Mouse (Mus musculus) right cerebral cortex, postnatal 14 days (tissue): ENCODE results near the gene Syt3.
A peak's percentile ranks its signal among the peaks of the same experiment; 100 is the strongest.

Experiments
- DNase-seq: peaks from one replicate; pipeline ENCODE4 v3.0.0; 2022

Gene Syt3

DNA sequence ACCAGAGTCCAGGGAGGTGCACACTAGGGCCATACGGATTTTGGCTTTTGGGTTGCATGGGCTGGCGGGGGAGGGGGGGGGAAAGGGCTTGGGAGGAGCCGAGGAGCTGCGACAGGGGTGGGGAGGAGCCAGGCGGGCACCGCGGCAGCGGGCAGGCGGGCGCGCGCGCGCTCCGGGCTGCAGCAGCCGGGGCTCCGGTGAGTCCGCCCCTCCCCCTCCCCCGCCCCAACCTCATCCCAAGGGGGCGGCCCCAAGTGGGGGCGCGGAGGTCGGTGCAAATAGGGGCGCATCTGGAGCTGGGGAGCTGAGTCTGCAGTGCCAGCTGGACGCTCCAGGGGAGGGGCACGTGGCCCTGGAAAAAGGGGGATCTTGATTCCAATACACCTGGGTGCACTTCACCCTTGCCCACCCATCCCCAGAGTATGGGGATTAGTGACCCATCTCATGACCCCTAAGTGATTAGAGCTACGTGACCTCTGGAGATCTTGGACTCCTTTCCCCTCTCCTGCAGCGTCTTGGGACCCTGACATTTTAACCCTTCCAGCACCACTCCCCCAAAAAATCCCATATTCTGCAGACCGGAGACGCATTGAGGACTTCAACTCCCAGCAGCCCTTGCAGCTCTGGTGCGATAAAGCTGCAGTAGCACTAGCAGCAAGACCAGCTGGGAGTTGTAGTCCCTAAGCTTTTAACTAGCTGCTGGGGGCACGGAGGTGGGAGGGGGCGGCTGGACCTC lies at the start of gene Syt3:
Gene Syt3 (plus strand): TSS at position 123 of the 736 bp plus-strand sequence.
- DNase-seq: peak; percentile 68

DNA sequence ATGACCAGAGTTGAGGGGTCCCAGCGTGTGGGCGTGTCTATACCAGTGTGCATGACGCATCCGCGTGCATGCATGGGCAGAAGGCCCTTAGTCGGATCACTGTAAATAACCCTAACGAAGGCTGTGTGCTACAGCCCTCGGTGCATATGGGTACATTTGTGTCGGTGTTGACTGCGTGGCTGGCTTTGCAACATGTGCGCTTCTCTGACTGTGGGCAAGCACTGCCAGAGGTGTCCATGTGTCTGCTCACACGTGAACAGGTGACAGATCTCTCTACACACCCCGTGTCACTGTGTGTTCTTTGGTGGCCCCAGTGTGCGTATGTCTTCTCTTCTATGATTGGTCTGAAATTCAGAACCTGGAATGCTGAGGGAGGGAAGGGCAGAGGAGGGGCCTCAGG lies 49.8 kb upstream of the Syt3 start:
- no peak for DNase-seq

DNA sequence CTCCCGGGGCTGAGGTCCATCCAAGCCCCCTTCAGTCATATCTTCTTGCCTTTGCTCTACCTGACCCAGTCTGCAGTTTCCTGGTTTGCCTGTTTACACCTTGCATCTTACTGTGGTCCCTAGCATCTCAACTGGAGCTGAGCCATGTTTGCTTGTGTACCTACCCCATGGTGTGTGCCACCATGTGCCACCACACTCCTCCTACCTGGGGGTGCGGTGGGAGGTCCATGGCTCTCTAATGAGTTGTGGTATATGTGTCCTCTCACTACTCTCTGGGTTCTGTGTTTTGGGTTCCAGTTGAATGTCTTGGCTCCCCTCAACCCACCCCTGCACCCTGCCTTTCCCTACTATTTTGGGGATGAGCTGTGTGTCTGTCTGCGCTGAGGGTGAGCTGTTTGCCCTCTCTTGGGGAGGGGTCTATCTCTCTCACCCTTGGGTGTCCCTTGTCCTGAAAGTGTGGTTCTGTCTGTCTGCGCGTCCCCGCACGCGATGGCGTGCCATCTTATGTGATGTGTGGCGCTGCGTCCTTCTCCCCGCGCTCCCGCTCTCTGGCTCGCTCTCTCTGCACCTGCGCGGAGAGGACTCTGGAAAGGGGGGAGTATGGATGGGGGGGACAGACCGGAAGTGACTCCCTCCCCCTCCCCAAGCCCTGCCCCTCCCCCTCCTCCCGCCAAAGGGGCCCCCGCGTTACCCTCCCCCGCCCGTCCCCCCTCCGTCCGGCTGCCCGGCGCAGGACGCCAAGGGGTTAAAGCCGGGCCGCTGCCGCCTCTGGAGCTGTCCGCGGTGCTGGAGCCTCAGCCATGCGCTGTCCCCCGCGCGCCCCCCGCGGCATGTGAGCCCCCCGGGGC lies 48.6 kb upstream of the Syt3 start:
- DNase-seq: peak; percentile 68

- DNase-seq: peak; percentile 55
These were observed 47.6 kb upstream of the Syt3 start for GRCm38 (mm10) chr7:44336046-44337021.

- no peak for DNase-seq
These were observed 46.6 kb upstream of the Syt3 start for GRCm38 (mm10) chr7:44337121-44337849.

GRCm38 (mm10) chr7:44340226-44340625 lies 43.7 kb upstream of the Syt3 start:
- DNase-seq: no peak

- DNase-seq: no peak
These were observed 42.8 kb upstream of the Syt3 start for GRCm38 (mm10) chr7:44341119-44341518.

GRCm38 (mm10) chr7:44341714-44342113 lies 42.2 kb upstream of the Syt3 start:
- no peak for DNase-seq

DNA sequence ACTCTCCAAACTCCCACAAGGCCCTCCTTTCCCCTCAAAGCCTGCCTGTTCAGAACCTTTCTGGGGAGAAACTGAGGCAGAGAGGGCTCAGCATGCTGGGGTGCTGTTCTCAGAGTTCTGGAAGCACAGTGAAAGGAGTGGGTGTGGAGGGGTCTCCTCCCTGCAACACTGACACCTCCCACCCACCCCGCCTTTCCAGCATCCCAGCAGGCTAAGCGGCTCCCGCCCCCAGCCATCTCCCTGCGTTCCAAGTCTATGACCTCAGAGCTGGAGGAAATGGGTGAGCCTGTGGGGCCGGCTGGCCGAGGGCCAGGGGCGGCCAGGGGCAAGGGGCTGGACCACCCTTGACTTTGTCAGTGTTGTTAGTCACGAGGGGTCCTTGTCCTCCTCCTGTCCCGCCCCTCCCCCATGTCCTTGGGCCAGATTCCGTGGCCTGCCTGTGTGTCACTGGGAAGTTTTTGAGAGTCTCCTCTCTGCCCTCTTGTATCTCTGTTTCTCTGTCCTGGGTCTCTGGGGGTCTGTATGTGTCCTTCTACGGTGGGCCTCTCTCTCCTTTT lies 40.4 kb upstream of the Syt3 start:
- DNase-seq: no peak

DNA sequence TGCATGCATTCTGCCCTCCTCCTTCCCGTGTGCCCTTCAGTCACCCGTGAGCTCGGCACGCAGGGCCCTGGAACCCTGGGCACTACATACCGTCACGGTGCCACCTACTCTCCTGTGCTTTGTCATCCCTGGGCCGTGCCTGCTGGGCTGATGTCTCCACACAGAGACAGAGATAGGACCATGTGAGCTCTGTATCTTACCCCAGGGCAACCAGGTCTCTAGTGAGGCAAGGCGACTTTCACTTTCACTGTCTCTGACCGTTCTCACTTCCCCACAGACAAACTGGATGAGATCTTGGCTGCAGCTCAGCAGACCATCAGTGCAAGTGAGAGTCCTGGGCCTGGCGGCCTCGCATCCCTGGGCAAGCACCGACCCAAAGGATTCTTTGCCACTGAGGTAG lies 39.3 kb upstream of the Syt3 start:
- DNase-seq: no peak

DNA sequence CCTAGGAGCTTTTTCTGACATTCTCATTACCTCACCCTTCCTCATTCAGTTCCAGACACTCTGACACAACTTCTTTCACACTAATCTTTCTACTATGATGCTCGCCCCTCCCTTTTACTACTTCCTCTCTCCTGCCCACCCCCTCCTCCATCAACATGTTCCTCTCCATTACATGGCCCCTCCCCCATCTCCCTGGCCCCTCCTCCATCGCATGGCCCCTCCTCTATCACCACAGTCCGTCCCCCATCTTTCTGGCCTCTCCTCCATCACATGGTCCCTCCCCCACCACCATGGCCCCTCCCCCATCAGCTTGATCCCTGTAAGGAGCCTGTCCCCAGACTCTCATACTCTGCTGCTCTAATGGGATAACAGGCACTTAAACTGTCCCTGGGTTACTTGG lies 34.9 kb upstream of the Syt3 start:
- no peak for DNase-seq

GRCm38 (mm10) chr7:44350957-44351711 lies 32.8 kb upstream of the Syt3 start:
- peak; percentile 77 for DNase-seq

DNA sequence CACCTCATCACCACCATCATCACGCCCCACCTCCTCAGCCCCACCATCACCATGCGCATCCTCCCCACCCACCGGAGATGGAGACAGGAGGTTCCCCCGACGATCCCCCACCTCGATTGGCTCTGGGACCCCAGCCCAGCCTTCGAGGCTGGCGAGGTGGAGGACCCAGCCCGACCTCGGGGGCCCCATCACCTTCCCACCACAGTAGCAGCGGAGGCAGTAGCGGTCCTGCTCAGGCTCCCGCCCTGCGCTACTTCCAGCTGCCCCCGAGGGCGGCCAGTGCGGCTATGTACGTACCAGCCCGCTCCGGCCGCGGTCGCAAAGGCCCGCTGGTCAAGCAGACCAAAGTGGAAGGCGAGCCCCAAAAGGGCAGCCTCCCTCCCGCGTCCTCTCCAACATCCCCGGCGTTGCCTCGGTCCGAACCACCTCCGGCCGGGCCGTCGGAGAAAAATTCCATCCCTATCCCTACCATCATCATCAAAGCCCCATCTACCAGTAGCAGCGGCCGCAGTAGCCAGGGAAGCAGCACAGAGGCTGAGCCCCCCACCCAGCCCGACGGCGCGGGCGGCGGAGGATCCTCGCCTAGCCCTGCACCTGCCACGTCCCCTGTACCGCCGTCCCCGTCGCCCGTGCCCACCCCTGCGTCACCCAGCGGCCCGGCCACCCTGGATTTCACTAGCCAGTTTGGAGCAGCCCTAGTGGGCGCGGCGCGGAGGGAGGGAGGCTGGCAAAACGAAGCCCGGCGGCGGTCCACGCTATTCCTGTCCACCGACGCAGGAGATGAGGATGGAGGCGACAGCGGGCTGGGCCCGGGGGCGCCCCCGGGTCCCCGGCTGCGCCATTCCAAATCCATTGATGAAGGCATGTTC lies 31.8 kb upstream of the Syt3 start:
- no peak for DNase-seq

- no peak for DNase-seq
These were observed 30.9 kb upstream of the Syt3 start for GRCm38 (mm10) chr7:44352750-44353600.

GRCm38 (mm10) chr7:44353601-44354340 lies 30.1 kb upstream of the Syt3 start:
- no peak for DNase-seq

GRCm38 (mm10) chr7:44355411-44355810 lies 28.5 kb upstream of the Syt3 start:
- DNase-seq: no peak

DNA sequence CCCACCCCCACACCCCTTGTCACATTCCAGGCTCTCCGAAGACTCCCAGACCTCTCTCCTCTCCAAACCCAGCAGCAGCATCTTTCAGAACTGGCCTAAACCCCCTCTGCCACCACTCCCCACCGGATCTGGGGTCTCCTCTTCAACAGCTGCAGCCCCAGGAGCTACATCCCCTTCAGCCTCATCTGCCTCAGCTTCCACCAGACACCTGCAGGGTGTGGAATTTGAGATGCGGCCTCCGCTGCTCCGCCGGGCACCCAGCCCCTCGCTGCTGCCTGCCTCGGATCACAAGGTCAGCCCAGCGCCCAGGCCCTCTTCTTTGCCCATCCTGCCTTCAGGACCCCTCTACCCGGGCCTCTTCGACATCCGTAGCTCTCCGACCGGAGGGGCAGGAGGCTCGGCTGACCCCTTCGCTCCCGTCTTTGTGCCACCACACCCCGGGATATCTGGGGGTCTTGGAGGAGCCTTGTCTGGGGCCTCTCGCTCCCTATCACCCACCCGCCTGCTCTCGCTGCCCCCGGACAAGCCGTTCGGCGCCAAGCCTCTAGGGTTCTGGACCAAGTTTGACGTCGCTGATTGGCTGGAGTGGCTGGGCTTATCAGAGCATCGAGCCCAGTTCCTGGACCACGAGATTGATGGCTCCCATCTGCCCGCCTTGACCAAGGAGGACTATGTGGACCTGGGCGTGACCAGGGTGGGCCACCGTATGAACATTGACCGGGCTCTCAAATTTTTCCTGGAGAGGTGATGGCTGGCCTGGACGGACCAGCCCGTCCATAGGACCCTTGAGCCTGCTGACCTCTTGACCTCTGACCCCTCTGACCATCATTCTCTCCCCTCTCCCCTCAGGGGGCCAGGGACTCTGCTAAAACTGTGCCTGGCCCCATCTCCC lies 27.1 kb upstream of the Syt3 start:
- no peak for DNase-seq
